Mouse (Mus musculus) skeletal muscle tissue, adult 2 months (tissue): ENCODE data around the gene Abat.

Experiments used
- DNase-seq: peaks from one replicate; pipeline ENCODE4 v3.0.0-alpha.2; 2012; ENCODE audit warnings: low read depth, low spot score

Gene Abat

DNA sequence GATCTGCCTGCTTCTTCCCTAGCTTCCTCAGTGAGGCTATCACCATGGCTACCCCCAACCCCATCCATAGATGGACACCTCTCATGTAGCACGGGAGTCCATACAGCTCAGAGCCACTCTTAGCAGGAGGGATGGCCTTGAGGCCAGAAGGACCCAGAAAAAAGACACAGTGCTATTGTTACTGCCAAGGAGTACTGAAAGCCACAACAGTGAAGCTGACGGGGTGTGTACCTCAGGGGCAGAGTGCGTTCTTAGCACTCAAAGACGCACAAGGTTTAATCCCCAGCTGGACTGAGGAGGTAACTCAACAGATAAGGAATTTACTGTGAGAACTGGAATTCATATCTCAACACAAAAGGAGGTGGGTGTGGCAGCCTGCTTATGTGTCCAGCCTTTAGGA, 59.8 kb downstream of the Abat start:
- no peak for DNase-seq

DNA sequence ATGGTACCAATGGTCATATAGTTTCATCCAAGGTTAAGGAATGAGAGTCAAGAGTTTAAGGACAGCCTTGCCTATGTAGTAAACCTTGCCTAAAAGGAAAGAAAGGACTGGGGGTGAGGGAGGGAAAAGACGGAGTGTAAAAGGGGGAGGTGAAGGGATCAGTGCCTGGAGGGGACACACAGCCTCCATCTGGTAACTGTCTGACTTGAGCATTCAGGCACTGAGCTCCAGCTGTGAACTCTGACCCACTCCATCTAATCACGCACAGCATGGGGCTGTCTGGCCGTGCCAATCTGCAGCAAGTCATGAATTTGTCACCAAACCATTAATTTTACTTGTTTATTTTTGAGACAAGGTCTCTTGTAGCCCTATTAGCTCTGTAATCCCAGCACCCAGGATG, 60.5 kb downstream of the Abat start:
- DNase-seq = no peak

DNA sequence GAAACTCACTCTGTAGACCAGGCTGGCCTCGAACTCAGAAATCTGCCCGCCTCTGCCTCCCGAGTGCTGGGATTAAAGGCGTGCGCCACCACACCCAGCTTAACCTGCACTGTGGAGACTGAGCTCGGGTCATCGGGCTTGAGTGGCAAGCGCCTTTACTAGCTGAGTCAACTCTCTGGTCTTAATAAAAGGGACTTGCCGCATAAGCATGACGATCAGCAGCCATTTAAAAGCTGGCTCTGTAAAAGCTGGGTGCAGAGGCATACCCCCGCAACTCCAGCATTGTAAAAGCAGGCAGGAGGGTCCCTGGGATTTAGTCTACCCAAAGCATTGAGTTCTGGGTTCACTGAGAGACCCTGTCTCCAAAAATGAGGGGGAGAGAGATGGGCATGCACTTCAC, 61.1 kb downstream of the Abat start:
- DNase-seq = no peak

DNA sequence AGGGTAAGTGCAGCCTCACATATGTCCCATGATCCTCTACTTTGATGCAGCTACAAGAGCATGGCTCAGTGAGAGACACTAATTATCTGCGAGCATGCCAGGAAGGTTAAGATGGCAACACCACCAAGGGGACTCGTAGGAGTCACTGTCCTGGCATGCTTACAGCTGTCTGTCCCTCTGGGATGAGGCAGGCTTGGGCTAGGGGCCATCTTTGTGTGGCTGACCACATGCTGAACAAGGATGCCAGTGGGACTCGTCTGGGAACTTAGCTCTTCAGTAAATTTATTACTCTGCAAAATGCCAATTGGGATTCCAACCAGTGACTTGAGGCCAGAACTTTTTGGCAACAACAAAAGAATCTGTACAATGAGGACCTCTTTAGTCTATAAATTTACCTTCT, 62.9 kb downstream of the Abat start:
- DNase-seq = no peak

DNA sequence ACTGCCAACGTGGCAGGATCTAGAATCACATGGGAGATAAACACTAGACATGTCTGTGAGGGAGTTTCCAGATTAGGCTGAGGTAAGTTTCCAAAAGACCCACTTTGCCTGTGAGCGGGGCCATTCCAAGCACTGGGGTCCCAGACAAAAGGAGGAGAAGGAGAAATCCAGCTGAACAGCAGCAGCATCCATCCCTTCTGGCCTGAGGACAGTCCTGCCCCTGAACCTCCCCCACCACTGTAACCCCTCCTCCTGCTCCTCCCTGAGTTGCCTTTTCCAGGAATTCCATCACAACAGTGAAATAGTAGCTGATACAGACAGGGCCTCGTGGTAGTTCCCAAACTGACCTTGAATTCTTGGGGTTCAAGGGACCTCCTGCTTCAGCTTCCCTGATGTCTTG, 63.7 kb downstream of the Abat start:
- no peak for DNase-seq

DNA sequence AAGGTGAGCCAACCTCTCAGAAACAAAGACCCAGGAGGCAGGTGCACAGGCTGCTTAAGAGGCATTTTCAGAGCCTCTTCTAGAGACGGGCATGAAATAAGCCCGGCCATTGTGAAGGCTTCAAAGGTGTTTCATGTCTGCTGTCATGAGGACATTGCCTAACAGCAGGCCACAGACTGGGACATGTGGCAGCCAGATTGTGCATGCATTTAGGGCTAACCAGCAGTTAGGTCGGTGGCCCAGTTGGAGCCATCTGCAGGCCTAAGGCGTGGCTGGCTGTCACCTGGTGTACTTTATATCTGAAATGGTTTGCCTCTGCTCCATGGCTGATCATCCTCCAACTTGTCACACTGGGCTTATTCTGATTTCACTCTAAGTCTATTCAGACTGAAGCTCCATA, 65.1 kb downstream of the Abat start:
- DNase-seq = no peak

DNA sequence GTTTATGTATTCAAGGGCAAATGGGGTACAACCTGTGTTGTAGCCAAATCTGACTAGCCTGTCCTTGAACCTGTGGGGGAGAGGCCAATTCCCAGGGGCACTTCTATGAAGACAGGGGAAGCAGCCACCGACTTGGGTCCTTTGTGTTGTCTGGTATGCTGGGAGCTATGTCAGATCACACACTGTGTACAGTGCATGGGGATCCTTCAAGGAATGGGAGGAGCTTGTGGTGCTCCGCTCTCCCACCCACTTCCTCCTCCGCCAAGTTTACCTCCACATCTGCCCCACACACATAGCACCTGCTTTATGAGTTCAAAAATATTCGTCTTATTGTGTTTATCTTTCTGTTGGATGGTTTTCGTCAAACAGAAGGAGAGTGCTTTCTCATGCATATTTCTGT, 66.3 kb downstream of the Abat start:
- DNase-seq = no peak

DNA sequence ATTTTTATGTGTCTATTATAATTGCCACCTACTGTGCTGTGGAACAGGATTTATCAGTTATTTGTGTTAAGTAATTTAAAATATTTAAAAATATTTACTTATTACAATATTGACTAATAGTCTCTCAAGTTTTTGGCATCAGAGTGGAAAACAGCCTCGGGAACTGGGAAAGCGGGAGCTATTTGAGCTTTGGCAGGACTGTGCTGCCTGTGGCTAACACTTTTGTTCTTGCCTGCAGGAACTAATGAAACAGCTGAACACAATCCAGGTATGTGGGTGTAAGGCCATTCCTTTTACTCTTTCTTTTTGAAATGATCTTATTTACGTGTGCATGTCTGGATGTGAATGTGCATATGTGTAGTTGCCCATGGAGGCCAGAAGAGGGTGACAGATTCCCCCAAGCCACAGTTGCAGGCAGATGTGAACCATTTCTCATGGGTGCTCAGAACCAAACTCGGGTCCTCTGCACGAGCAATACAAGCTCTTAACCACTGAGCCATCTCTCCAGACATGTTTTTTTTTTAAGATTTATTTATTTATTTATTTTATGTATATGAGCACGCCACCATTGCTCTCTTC, 68.5 kb downstream of the Abat start:
- DNase-seq = no peak

DNA sequence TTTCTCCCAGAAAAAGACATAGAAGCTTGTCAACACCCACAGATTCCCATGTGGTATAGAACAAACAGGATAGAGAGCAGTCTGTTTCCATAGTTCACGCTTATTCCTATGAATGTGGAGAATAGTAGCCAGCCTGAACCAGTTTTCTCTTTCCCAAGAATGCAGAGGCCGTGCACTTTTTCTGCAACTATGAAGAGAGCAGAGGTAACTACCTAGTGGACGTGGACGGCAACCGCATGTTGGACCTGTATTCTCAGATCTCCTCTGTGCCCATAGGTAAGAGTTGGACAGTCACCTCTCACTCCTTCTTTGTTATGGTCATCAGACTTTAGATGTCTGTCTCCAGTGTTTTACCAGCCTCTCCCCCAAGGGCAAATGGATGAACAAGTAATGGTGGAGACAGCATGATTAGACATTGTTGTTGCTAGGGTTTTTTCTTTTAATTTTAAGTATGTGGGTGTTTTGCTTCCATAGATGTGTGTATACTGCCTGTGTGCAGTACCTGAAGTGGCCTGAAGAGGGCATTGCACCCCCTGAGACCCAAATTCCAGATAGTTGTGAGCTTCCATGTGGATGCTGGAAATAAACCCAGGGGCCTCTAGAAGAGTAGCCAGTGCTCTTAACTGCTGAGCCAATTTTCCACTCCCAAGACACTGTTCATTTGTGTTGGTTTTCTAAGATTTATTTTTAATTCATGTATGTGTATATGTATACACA, 69.5 kb downstream of the Abat start:
- no peak for DNase-seq

DNA sequence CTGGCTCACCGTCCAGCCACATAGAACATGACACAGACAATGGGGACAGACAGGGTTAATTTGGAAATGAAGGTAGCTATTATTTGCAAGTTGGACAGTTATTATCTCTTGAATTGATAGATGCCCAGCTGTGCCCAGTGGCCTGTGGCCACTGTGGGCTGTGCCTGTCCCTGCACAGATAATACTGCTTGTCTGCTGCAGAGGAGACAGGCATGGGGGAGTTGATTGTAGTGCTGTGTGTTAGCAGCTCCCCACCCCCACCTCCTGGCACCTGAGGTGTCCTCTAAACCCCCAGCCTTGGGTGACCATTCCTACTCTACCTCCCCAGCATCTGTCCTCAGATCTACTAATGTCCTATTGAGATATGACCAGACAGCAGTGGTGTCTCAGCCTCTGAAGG, 71.0 kb downstream of the Abat start:
- no peak for DNase-seq

DNA sequence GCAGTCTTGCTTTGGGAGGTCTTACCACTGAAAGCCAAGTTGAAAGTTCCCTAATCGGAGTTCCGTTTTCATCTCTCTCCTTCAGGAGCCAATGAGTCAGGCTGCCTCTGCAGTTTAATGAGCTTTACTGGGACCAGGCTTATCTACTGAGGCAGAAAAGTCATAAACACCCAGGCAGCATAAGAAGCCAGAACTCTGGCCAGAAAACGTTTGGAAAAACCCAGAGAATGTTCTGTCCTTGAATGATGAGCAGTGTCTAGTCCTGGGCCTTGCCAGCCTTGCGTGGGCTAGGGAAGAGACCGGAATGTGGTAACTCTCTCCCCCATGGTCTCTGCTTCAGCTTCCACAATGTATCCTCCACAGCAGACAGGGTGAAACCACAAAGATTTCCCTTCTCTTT, 71.8 kb downstream of the Abat start:
- DNase-seq = no peak

DNA sequence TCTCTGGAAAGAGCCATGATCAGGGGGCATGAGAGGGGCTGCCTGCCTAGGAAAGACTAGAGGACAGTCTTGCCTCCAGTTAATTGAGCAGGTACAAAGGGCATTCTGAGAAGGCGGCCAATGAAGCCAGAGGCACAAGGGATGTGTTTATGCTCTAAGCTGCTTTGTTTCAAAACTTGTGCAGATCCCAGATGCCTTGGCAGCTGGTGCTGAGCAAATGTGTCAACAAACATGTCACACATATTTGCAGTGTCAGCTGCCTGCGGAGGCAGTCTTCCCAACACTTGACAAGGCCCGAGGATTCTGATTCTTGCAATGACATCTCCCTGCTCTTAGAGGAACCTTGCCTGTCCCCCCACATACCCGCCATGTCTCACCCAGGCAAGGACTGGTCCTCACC, 82.2 kb downstream of the Abat start:
- DNase-seq = no peak

DNA sequence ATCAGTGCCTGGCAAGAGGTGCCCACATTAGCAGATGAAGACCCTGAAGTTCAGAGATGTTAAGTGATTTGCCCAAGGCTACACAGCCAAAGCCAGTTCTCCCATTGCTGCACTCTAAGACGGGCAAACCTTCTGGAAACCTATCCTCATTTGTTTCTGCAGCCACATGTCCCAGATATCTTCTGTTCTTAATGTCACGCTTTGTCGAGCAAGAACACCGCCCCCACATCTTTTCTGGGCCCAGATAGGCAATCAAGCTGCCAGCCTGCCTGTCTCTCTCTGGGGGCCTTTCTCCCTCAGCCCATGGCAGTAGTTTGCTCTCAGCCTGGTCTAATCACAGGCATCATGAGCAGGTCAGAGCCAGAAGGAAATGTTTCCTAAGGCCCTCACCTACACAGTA, 83.1 kb downstream of the Abat start:
- no peak for DNase-seq

DNA sequence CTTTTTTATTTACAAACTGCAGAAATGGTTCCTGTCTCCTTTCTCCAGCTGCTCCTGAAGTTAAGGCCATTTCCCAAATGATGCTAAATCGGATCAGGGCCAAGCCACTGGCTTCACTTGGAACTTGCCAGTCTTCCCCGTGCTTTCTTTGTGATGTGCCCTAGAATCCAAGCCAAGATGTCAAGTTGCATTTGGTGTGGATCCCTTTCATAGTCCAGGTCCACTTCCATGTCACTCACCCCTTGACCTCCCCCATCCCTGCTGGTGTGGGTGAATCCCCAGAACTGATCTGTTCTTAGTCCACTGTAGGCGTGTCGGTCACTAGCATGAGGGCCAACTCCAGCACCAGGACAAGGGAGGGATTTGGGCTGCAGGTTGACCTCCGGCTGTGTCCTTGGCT, 84.3 kb downstream of the Abat start:
- no peak for DNase-seq

DNA sequence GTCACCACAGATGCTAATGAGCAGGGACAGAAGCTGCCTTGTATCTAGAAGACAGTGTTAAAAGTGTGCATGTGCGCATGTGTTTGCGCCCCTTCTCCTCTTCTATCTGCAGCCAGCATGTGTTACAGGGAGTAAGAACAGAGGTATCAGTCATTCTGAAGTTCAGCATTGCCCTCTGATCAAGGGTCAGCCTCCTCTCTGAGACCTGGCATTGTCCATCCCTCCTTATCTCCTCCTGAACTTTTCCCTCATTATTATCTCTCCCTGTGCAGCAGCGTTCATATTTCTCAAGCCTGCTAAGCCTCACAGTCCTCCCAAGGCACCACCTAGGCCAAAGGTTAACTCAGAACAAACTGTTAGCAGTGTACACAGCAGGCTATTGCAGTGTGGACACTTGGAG, 90.6 kb downstream of the Abat start:
- DNase-seq = no peak

DNA sequence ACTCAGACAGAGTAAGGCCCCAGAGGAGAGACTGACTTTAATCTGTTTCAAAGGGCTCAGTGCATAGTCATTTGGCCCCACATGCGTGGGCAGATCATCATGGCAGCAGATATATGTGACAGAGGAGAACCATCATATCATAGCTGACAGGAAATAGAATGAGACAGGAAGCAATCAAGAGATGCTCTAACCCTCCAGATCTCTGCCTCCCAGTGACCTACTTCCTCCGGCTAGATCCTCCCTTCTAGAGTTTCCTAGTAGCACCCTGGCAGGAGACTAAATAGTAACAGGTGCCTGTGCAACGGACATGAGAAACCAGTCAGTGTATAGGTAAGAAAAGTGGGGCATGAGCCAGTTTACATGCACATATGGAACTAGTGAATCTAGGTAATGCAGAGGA, 97.2 kb downstream of the Abat start:
- DNase-seq = no peak

DNA sequence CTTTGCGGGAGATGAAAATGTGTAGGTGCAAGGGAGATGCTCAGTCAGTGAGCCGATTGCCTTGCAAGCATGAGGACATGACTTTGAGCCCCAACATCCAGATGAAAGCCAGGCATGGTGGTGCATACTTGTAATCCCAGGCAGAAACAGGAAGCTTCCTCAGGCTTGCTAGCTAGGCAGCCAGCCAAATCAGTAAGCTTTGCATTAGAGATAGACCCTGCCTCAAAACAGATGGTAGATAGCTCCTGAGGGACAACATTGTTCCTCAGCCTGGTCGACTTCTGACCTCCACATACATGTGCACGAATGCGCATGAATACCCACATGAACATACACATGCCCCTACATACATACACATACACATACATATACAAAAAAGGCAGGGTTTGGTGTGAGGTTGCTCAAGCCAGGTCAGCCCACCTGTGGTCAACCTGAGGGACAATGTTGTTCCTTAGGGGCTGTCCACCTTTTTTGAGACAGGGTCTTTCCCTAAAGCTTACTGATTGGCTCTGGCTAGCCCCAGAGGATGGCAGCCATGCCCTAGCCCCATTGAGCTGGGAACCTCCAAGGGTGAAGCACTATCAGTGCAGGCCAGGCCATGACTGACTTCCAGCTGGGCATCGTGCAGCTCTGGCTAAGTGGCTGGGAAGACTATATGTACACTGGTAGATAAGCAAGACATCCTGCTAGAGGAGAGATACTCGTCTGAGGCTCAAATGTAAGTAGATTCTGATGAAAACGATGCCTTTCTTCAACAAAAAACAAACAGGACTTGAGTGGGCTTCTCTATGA, 99.2 kb downstream of the Abat start:
- DNase-seq = no peak

DNA sequence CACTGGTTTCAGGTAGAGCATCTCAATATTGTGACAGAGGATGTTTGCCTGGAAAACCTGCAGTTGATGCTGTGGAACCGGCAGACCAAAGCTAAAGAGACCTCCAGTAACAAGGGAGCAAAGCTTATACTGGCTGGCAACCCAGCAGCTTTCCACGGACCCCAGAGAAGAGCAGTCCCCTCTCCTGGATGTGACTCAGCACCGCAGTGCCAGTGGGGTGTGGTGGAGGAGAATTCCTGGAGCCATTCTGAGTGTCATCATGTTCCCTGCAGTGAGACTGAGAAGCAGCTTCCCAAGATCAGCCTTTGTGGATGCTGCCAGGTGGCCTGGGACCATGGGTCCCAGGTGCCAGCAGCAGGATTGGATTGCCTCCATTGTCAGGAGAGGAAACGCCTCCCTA, 99.8 kb downstream of the Abat start:
- DNase-seq = no peak

DNA sequence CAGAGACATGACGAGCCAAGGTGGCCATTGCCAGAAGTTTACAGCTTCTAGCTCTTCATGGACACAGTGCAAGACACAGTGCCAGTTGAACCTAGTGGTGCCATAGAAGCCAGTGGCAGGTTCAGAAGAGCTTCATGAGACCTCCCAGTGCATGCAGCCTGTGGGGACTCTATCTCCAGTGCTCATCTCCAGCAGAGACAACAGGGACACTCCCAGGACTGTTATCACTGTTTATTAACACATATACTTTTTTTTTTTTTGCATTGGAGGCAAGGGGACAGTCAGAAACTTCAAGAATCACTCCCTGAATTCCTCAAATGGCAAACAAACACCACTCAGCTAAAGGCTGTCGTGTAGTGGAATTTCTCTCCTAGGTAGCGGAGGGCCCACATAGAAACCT, 100.2 kb downstream of the Abat start:
- no peak for DNase-seq

DNA sequence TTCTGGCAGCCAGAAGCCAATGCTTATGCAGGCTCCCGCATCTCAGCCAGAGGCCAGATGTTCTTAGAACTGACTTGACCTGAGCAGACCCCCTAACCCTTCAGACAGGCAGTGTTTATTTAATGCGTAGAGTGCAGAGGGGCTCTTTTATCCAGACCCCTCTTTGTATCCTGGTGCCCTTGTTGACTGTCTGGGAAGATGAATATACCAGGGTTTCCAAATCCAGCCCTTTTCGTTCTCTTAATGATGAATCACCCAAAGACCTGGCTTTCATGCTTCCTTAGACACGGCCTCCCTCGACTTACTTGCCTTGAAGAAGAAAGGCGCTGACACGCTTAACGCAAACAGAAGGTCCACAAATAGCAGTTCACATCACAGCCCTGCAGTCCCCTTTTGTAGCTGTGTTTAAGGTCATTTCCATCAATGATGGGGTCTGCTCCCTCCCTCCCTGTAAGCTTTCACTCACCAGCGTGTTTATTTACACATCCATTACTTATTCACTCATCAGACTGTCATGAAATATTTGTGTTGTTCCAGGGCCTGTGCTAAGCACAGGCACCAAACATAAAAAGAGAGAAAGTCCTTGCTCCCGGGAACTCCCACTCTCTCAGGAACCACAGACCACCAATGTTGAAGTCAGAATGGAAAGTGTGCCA, 106.6 kb downstream of the Abat start:
- DNase-seq = no peak

DNA sequence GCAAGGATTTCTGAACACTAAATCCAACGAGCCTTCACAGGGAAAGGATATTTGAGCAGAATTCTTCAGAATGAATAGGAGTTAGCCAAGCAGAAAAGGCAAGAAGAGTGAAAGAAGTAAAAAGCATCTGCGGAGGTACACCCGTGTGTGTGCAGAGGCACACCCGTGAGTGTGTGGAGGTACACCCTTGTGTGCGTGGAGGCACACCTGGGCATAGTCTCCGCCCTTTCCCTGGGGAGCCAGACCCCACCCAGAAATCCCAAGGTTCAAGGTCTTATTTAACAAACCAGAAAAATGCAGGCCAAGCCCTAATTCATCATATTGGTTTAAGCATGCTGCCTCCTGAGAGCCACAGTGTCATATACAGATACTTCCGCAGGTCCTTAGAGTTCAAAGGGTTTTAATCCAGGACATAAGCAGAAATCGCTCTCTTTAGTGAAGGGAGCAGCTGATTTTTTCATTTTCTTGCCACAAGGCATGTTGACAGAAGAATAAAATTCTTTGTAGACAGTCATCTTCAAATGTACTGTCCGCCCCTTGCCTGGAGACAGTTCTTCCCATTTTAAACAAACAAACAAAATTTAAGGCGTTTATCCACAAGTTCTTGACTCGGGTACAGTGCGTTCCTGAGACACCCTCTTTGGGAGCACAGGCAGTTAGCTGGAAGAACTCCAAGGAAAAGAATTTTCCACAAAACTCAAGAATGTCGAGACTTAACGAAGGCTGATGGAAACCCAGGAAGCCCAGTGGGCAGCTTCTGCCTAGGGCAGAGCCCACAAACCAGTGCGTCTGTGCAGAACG, 107.3 kb downstream of the Abat start:
- peak; percentile 42 for DNase-seq

DNA sequence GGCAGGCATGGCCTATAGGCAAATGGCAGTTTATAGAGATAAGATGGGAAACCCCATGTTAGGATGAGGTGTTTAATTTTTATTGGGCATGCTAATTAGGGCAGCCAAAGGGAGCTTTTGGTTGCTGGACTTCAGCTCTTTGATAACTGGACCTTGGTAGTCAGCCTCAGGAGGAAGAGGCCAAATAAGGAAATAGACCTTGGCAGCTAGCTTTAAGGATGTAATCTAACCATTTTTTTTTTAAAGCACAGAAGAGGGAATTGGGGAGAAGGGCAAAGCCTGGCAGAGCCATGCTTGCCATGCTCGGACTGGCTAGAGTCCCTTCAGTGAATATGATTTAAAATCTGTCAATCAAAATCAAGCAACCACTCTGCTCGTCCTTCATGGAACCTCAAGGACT, 117.2 kb downstream of the Abat start:
- no peak for DNase-seq
